Mouse (Mus musculus): Measurements from ENCODE around the gene Cnpy1. TPM values are rescaled to one million over a fixed set of nuclear protein-coding genes. Genes with fewer than 3 reads are reported as not detected.
A peak's percentile ranks its signal among the peaks of the same experiment; 100 is the strongest.

The Cnpy1 gene
- polyA plus RNA-seq, 1 experiment from 2014 or later = 1.3 TPM

GRCm38 (mm10) chr5:28237715-28238114, 7.9 kb downstream of the Cnpy1 start:
- 75% methylated on average over 2 of the region's 2 CpGs for WGBS
- Histone ChIP-seq H3K9me3 (no peaks in the 10 kb centered on the region), H3K4me1 (peaks cover 20% of the 10 kb centered on the region), H3K27me3 (replicated peaks; ENCODE audit: low read depth, poor library complexity, severe bottlenecking) (peaks cover 17% of the 10 kb centered on the region; the same call in 1 of the 2 replicates), H3K4me3 (no peak overlapping the region), H3K36me3 (replicated peaks) (no peaks in the 10 kb centered on the region), H3K27ac (replicated peaks) (no peak overlapping the region)
- no peak for DNase-seq (ENCODE audit: low spot score)

GRCm38 (mm10) chr5:28237055-28237454, 8.6 kb downstream of the Cnpy1 start:
- Histone ChIP-seq H3K4me3 (no peak overlapping the region), H3K27ac (replicated peaks) (no peak overlapping the region; the same call in 1 of the 2 replicates)
- WGBS = 47% methylated on average over 4 of the region's 4 CpGs

GRCm38 (mm10) chr5:28236098-28236497, 9.5 kb downstream of the Cnpy1 start:
- Histone ChIP-seq H3K4me3 (no peak overlapping the region), H3K36me3 (replicated peaks) (no peaks in the 10 kb centered on the region), H3K27ac (replicated peaks) (peak overlapping the region; percentile 30; the same call in 1 of the 2 replicates), H3K9me3 (no peaks in the 10 kb centered on the region), H3K27me3 (replicated peaks; ENCODE audit: low read depth, poor library complexity, severe bottlenecking) (peaks cover 17% of the 10 kb centered on the region; the same call in 1 of the 2 replicates), H3K4me1 (peaks cover 20% of the 10 kb centered on the region)
- DNase-seq (ENCODE audit: low spot score) = peak; percentile 56
- 3% methylated on average over 6 of the region's 6 CpGs for WGBS

More at GRCm38 (mm10) chr5:28237055-28237454, 8.6 kb downstream of the Cnpy1 start:
- DNase-seq (ENCODE audit: low spot score) = no peak
- no peaks in the 10 kb centered on the region for H3K9me3 ChIP-seq
- peaks cover 20% of the 10 kb centered on the region for H3K4me1 ChIP-seq
- peaks cover 17% of the 10 kb centered on the region; the same call in 1 of the 2 replicates for H3K27me3 ChIP-seq (replicated peaks; ENCODE audit: low read depth, poor library complexity, severe bottlenecking)
- H3K36me3 ChIP-seq (replicated peaks) = no peaks in the 10 kb centered on the region

GRCm38 (mm10) chr5:28232101-28232500, 13.5 kb downstream of the Cnpy1 start:
- peaks cover 9% of the 10 kb centered on the region; the same call in 1 of the 2 replicates for H3K27me3 ChIP-seq (replicated peaks; ENCODE audit: low read depth, poor library complexity, severe bottlenecking)
- H3K36me3 ChIP-seq (replicated peaks) = no peaks in the 10 kb centered on the region
- no peaks in the 10 kb centered on the region for H3K9me3 ChIP-seq
- H3K4me1 ChIP-seq = peaks cover 16% of the 10 kb centered on the region
- WGBS = 84% methylated on average over 3 of the region's 3 CpGs
- no peak for DNase-seq (ENCODE audit: low spot score)
- no peak overlapping the region for H3K4me3 ChIP-seq
- H3K27ac ChIP-seq (replicated peaks) = no peak overlapping the region

GRCm38 (mm10) chr5:28219596-28219995, 26.0 kb downstream of the Cnpy1 start:
- Histone ChIP-seq H3K9me3 (no peaks in the 10 kb centered on the region), H3K27ac (replicated peaks) (no peak overlapping the region), H3K4me3 (no peak overlapping the region), H3K27me3 (replicated peaks; ENCODE audit: low read depth, poor library complexity, severe bottlenecking) (peaks cover 31% of the 10 kb centered on the region), H3K36me3 (replicated peaks) (no peaks in the 10 kb centered on the region), H3K4me1 (no peaks in the 10 kb centered on the region)
- WGBS = 87% methylated on average over 1 of the region's 1 CpGs
- DNase-seq (ENCODE audit: low spot score) = no peak

GRCm38 (mm10) chr5:28213441-28213840, 32.2 kb downstream of the Cnpy1 start:
- H3K27me3 ChIP-seq (replicated peaks; ENCODE audit: low read depth, poor library complexity, severe bottlenecking) = peaks cover 92% of the 10 kb centered on the region

GRCm38 (mm10) chr5:28211651-28212310, 33.8 kb downstream of the Cnpy1 start:
- Histone ChIP-seq H3K4me1 (peaks cover 9% of the 10 kb centered on the region), H3K36me3 (replicated peaks) (no peaks in the 10 kb centered on the region), H3K4me3 (no peak overlapping the region), H3K9me3 (no peaks in the 10 kb centered on the region), H3K27me3 (replicated peaks; ENCODE audit: low read depth, poor library complexity, severe bottlenecking) (peaks cover 100% of the 10 kb centered on the region), H3K27ac (replicated peaks) (no peak overlapping the region)
- peak; percentile 29 for DNase-seq (ENCODE audit: low spot score)
- 1% methylated on average over 15 of the region's 15 CpGs for WGBS

More at GRCm38 (mm10) chr5:28213441-28213840, 32.2 kb downstream of the Cnpy1 start:
- Histone ChIP-seq H3K36me3 (replicated peaks) (no peaks in the 10 kb centered on the region), H3K4me3 (no peak overlapping the region), H3K9me3 (no peaks in the 10 kb centered on the region), H3K27ac (replicated peaks) (no peak overlapping the region), H3K4me1 (peaks cover 9% of the 10 kb centered on the region)
- no peak for DNase-seq (ENCODE audit: low spot score)
- WGBS = 57% methylated on average over 2 of the region's 2 CpGs

- H3K27me3 ChIP-seq (replicated peaks; ENCODE audit: low read depth, poor library complexity, severe bottlenecking) = peaks cover 100% of the 10 kb centered on the region
- H3K4me3 ChIP-seq = peak overlapping the region; percentile 52; the same call in 1 of the 2 replicates
- H3K36me3 ChIP-seq (replicated peaks) = no peaks in the 10 kb centered on the region
- H3K9me3 ChIP-seq = no peaks in the 10 kb centered on the region
- DNase-seq (ENCODE audit: low spot score) = peak; percentile 29
- no peak overlapping the region for H3K27ac ChIP-seq (replicated peaks)
- 1% methylated on average over 29 of the region's 29 CpGs for WGBS
- peaks cover 9% of the 10 kb centered on the region for H3K4me1 ChIP-seq
Measured at GRCm38 (mm10) chr5:28210591-28211550, 34.7 kb downstream of the Cnpy1 start.

- DNase-seq (ENCODE audit: low spot score) = peak; percentile 62
- under 1% methylated on average over 80 of the region's 80 CpGs for WGBS
- H3K27ac ChIP-seq (replicated peaks) = no peak overlapping the region; the same call in 1 of the 2 replicates
- H3K36me3 ChIP-seq (replicated peaks) = no peaks in the 10 kb centered on the region
- peak overlapping the region; percentile 52 for H3K4me3 ChIP-seq
- H3K9me3 ChIP-seq = no peaks in the 10 kb centered on the region
- peaks cover 100% of the 10 kb centered on the region for H3K27me3 ChIP-seq (replicated peaks; ENCODE audit: low read depth, poor library complexity, severe bottlenecking)
- H3K4me1 ChIP-seq = peaks cover 9% of the 10 kb centered on the region
Measured at GRCm38 (mm10) chr5:28209549-28210431, 35.8 kb downstream of the Cnpy1 start.

GRCm38 (mm10) chr5:28208726-28209520, 36.7 kb downstream of the Cnpy1 start:
- H3K36me3 ChIP-seq (replicated peaks) = no peaks in the 10 kb centered on the region
- H3K4me3 ChIP-seq = peak overlapping the region; percentile 52
- peak; percentile 34 for DNase-seq (ENCODE audit: low spot score)
- WGBS = 12% methylated on average over 20 of the region's 20 CpGs
- no peak overlapping the region for H3K27ac ChIP-seq (replicated peaks)
- peaks cover 9% of the 10 kb centered on the region for H3K4me1 ChIP-seq
- no peaks in the 10 kb centered on the region for H3K9me3 ChIP-seq
- peaks cover 100% of the 10 kb centered on the region for H3K27me3 ChIP-seq (replicated peaks; ENCODE audit: low read depth, poor library complexity, severe bottlenecking)

GRCm38 (mm10) chr5:28207043-28207442, 38.6 kb downstream of the Cnpy1 start:
- DNase-seq (ENCODE audit: low spot score) = no peak
- Histone ChIP-seq H3K36me3 (replicated peaks) (no peaks in the 10 kb centered on the region), H3K4me1 (peaks cover 9% of the 10 kb centered on the region), H3K27ac (replicated peaks) (no peak overlapping the region), H3K9me3 (no peaks in the 10 kb centered on the region), H3K27me3 (replicated peaks; ENCODE audit: low read depth, poor library complexity, severe bottlenecking) (peaks cover 100% of the 10 kb centered on the region), H3K4me3 (no peak overlapping the region)
- 68% methylated on average over 4 of the region's 4 CpGs for WGBS

All from embryonic facial prominence, embryonic 10.5 days (tissue).